Mouse (Mus musculus) c-Kit-negative CD71-positive TER-119-positive erythroid progenitor cells, embryonic 14.5 days (primary cell): ENCODE data around the gene Gm4788.
"Not testable (repeated sequence)": the region's sequence is repeated elsewhere in the genome, so short reads cannot be mapped to it uniquely, and the experiment has no call there.

Experiments
- DNase-seq: peaks from one replicate; pipeline ENCODE4 v3.0.0-alpha.2; 2013; ENCODE audit warnings: low read depth, low spot score

Gene Gm4788

DNA sequence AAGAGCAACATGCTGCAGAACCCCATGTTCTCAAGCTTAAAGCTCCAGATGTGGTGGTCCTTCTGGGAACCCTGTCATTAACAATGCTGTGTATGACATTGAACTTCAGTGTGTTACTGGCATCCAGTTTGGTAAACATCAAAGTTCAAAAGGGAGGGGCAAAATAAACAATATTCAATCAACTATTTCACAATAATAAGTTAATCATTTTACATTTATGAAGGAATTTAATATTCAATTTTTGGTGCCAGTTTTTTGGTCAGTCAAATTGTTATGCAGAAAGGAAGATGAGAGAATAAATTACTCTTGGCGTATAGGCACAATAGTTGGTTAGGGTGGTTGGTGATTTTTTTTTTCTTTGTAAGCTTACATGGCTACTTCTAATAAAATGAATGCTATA lies at the start of gene Gm4788:
Gene Gm4788, minus strand, starts transcription at position 101 of the 400 bp plus-strand sequence.
- DNase-seq = no peak

DNA sequence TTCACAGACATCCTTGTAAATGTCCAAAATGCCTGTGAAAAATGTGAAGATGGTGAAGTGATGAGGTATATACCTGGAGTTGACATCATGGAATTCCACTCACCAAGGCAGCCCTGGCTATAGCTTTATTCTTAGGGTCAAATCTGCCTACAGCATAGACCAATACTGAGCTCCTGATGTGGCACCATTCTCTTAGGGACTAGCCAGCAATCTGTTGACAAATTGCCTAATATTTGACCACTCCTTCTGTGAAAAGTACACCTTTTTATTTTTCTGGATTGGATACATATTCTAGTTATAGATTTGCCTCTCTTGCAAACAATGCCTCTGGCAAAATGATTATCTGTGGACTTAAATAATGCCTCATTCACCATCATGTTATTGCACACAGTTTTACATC lies 27.6 kb upstream of the Gm4788 start:
- DNase-seq = no peak

DNA sequence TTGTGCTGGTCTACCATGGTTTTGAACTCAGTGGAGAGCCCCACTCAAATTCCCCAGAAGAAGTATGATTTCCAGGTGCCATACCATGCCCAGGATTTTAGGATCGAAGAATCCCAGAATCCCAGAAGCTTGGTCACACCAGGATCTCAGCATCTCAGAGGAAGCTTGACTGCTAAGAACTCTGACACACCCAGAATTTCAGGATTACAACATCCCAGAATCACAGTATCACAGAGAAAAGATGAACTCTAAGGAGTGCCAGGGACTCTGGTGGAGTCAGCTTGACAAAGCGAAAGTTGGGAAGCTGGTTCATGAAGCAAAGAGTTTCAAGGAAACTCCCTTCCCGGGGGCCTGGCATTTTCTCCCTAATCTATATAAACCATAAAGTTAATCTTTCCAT lies 11.1 kb downstream of the Gm4788 start:
- not testable (repeated sequence) for DNase-seq

DNA sequence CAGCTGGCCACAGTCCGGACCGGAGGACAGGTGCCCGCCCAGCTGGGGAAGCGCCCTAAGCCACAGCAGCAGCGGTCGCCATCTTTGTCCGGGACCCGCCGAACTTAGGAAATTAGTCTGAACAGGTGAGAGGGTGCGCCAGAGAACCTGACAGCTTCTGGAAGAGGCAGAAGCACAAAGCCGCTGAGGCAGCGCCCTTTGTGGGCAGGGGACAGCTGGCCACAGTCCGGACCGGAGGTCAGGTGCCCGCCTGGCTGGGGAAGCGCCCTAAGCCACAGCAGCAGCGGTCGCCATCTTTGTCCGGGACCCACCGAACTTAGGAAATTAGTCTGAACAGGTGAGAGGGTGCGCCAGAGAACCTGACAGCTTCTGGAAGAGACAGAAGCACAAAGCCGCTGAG lies 64.4 kb downstream of the Gm4788 start:
- not testable (repeated sequence) for DNase-seq

DNA sequence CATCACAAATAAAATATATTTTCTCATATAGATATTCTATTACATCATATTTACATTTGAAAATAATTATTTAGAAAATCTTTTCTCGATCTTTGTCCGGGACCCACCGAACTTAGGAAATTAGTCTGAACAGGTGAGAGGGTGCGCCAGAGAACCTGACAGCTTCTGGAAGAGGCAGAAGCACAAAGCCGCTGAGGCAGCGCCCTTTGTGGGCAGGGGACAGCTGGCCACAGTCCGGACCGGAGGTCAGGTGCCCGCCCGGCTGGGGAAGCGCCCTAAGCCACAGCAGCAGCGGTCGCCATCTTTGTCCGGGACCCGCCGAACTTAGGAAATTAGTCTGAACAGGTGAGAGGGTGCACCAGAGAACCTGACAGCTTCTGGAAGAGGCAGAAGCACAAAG lies 64.8 kb downstream of the Gm4788 start:
- DNase-seq = not testable (repeated sequence)

DNA sequence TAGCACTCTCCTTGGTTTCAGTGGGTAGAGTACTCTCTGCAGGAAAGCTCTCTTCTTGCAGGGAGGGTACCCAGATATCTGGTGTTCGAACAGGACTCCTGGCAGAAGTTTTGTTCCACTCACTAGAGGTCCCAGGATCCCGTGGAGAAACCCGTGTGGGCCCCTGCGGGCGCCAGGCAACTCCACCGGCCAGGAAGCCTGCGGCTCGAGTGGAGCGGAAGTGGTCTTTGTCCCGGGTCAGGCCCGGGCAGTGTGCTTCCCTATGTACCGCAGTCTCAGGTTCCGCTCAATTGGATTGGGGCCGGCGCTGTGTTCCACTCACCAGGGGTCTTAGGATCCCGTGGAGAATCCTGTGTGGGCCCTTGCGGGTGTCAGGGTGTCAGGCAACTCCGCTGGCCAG lies 131.1 kb downstream of the Gm4788 start:
- not testable (repeated sequence) for DNase-seq
